Comparison of ENCODE assay signal across 12 mouse cellular contexts in genomic region chr5:146973858-146974780, GRCm38 (mm10). TPM values are rescaled to one million over a fixed set of nuclear protein-coding genes. Genes with fewer than 3 reads are reported as not detected.
A peak's percentile ranks its signal among the peaks of the same experiment; 100 is the strongest.
DNase-seq lines count a peak whose midpoint lies in the region; ATAC-seq and TF ChIP-seq lines count a peak whose summit lies in the region.
"Had no signal": no experiment of that assay in that cellular context is flagged by ENCODE, and none has a peak within 500 bp of the region (broad histone marks: within the 10 kb centered on the region; RNA-seq: fewer than 3 reads in every experiment).

No protein-coding gene starts in this region.

- H3K4me3 ChIP-seq in gastrocnemius, adult 2 months, result no peak overlapping the region
- no peak overlapping the region for H3K4me3 ChIP-seq in intestine, embryonic 15.5 days (replicated peaks)
- H3K4me3 ChIP-seq in stomach, embryonic 14.5 days (ENCODE audit: low read depth, low read length), result no peak overlapping the region
- H3K4me3 ChIP-seq: limb, embryonic 13.5 days had no signal

- H3K27me3 ChIP-seq in intestine, embryonic 15.5 days (replicated peaks), result no peaks in the 10 kb centered on the region
- no peaks in the 10 kb centered on the region for H3K27me3 ChIP-seq in stomach, embryonic 14.5 days (ENCODE audit: control insufficient read depth, insufficient read depth, low read length)
- H3K27me3 ChIP-seq: limb, embryonic 13.5 days; Patski had no signal

- no peak for DNase-seq in gastrocnemius, adult 2 months
- no peak for DNase-seq in gastrocnemius, postnatal 25 days
- peak; percentile 79 to 81 for DNase-seq in kidney, postnatal 36 days
- DNase-seq in left cerebral cortex, adult 8-10 months (ENCODE audit: low spot score in 2 of 2), result no peak
- DNase-seq in cerebellum, postnatal 36 days, result no peak
- DNase-seq in gastrocnemius, postnatal 14 days, result no peak
- DNase-seq: heart, adult 11 months had no signal

- 71% methylated on average over 25 of the region's 25 CpGs for WGBS in intestine, embryonic 15.5 days
- 66% methylated on average over 25 of the region's 25 CpGs for WGBS in stomach, embryonic 14.5 days

- intact Hi-C loops in gastrocnemius, adult 2 months (cut with DNase I), result no loop called here
- intact Hi-C loops in gastrocnemius, postnatal 14 days (cut with DNase I; ENCODE audit: low total_unique reads), result no loop called here

- ATAC-seq in intestine, embryonic 15.5 days, result no peak
- no peak for ATAC-seq in stomach, embryonic 14.5 days (ENCODE audit: insufficient number of reproducible peaks, insufficient read depth, low FRiP score, low read depth)
- ATAC-seq: midbrain, embryonic 16.5 days; Patski had no signal

- H3K4me2 ChIP-seq in intestine, embryonic 15.5 days (replicated peaks), result peak overlapping the region; percentile 30
- peak overlapping the region; percentile 17; the same call in 1 of the 2 replicates for H3K4me2 ChIP-seq in stomach, embryonic 14.5 days (replicated peaks; ENCODE audit: low read depth, low read length)
- H3K4me2 ChIP-seq: limb, embryonic 13.5 days had no signal

- H3K4me1 ChIP-seq in intestine, embryonic 15.5 days (replicated peaks), result peaks cover 6% of the 10 kb centered on the region; the same call in 1 of the 2 replicates
- peaks cover 6% of the 10 kb centered on the region; the same call in 1 of the 2 replicates for H3K4me1 ChIP-seq in stomach, embryonic 14.5 days (ENCODE audit: control insufficient read depth, insufficient read depth, low read length)
- H3K4me1 ChIP-seq: limb, embryonic 13.5 days had no signal

- TF ChIP-seq CTCF in gastrocnemius, adult 2 months (IDR thresholded peaks at IDR 0.05), result no peak

- peak overlapping the region; percentile 40 for H3K27ac ChIP-seq in gastrocnemius, adult 2 months
- 0 out of 2 replicates have a peak overlapping the region, but pooled peaks have one; percentile 9 for H3K27ac ChIP-seq in intestine, embryonic 15.5 days
- no peak overlapping the region; the same call in 1 of the 2 replicates for H3K27ac ChIP-seq in stomach, embryonic 14.5 days (ENCODE audit: low read length)
- H3K27ac ChIP-seq: limb, embryonic 13.5 days had no signal

- H3K9ac ChIP-seq in intestine, embryonic 15.5 days, result no peak overlapping the region
- H3K9ac ChIP-seq in stomach, embryonic 14.5 days (replicated peaks; ENCODE audit: low read depth, low read length), result no peak overlapping the region
- H3K9ac ChIP-seq: limb, embryonic 13.5 days had no signal

- no peaks in the 10 kb centered on the region for H3K9me3 ChIP-seq in intestine, embryonic 15.5 days
- no peaks in the 10 kb centered on the region for H3K9me3 ChIP-seq in stomach, embryonic 14.5 days (ENCODE audit: control insufficient read depth, low read depth, low read length)
- H3K9me3 ChIP-seq: limb, embryonic 13.5 days had no signal

- no peaks in the 10 kb centered on the region for H3K36me3 ChIP-seq in intestine, embryonic 15.5 days
- H3K36me3 ChIP-seq in stomach, embryonic 14.5 days (ENCODE audit: control insufficient read depth, insufficient read depth, low read length), result no peaks in the 10 kb centered on the region
- H3K36me3 ChIP-seq: limb, embryonic 13.5 days had no signal

RNA-seq across cellular contexts. Expression of gene Mtif3, which starts 10.5 kb away (rescaled TPM):
- 10 to 100 TPM; 23.0 to 25.9 TPM for total RNA-seq in gastrocnemius, adult 2 months (2021)
- total RNA-seq in gastrocnemius, postnatal 25 days (2021), result 10 to 100 TPM; 20.2 to 20.8 TPM
- polyA plus RNA-seq in intestine, embryonic 15.5 days (2015; fragmentation: Nextera tagmentation; extraction: Ambion mirVana), result 27.8 and 28.3 TPM in 2 replicates
- polyA plus RNA-seq in stomach, embryonic 14.5 days (2014; fragmentation: Nextera tagmentation; extraction: Ambion mirVana), result 28.6 and 29.9 TPM in 2 replicates
- 10 to 100 TPM; 18.4 to 23.7 (median 19.1) TPM for total RNA-seq in left cerebral cortex, adult 8-10 months (2022)
- 10 to 100 TPM; 21.8 to 24.3 TPM for total RNA-seq in gastrocnemius, postnatal 14 days (2021)

RNA-seq across cellular contexts. Expression of gene Gtf3a, which starts 25.7 kb away (rescaled TPM):
- 10 to 100 TPM; 25.7 to 31.9 TPM for total RNA-seq in gastrocnemius, adult 2 months (2021)
- 10 to 100 TPM; 23.6 to 25.3 TPM for total RNA-seq in gastrocnemius, postnatal 25 days (2021)
- polyA plus RNA-seq in intestine, embryonic 15.5 days (2015; fragmentation: Nextera tagmentation; extraction: Ambion mirVana), result 132 TPM in 2 replicates
- polyA plus RNA-seq in stomach, embryonic 14.5 days (2014; fragmentation: Nextera tagmentation; extraction: Ambion mirVana), result 121 and 122 TPM in 2 replicates
- 10 to 100 TPM; 21.6 to 23.3 (median 22.5) TPM for total RNA-seq in left cerebral cortex, adult 8-10 months (2022)
- 10 to 100 TPM; 22.1 to 25.1 TPM for total RNA-seq in gastrocnemius, postnatal 14 days (2021)

Comparison
In these comparisons a context has a peak if more than half of its experiments do, and no peak if none do; other contexts are left out.
1. DNase-seq: peak in kidney, postnatal 36 days (2 of 2); none in gastrocnemius, adult 2 months (single experiment), gastrocnemius, postnatal 25 days (single experiment), left cerebral cortex, adult 8-10 months (0 of 2), cerebellum, postnatal 36 days (0 of 2) and gastrocnemius, postnatal 14 days (single experiment).